Mouse (Mus musculus): ENCODE measurements around the gene Rem1. TPM values are rescaled to one million over a fixed set of nuclear protein-coding genes. Genes with fewer than 3 reads are reported as not detected.
"Not testable (repeated sequence)": the region's sequence is repeated elsewhere in the genome, so short reads cannot be mapped to it uniquely, and the experiment has no call there.

Gene Rem1
- polyA plus RNA-seq, 1 experiment from 2014 or later: 1.1 TPM

- ATAC-seq (ENCODE audit: low read depth): no peak
- no peaks in the 10 kb centered on the region for H3K9me3 ChIP-seq (replicated peaks; ENCODE audit: control insufficient read depth, low read length)
- 45% methylated on average over 6 of the region's 6 CpGs for whole genome bisulfite sequencing (ENCODE audit: insufficient replicate concordance)
Observed at GRCm38 (mm10) chr2:152661163-152661562, 34.4 kb downstream of the Rem1 start.

GRCm38 (mm10) chr2:152666191-152666590, 39.4 kb downstream of the Rem1 start:
- H3K27ac ChIP-seq (ENCODE audit: low read length); H3K27me3 ChIP-seq (ENCODE audit: control insufficient read depth, insufficient read depth, low read depth, low read length); H3K9me3 ChIP-seq (replicated peaks; ENCODE audit: control insufficient read depth, low read length); H3K4me2 ChIP-seq (ENCODE audit: low read depth, low read length); H3K4me3 ChIP-seq (ENCODE audit: low read depth, low read length); ATAC-seq (ENCODE audit: low read depth); H3K9ac ChIP-seq (ENCODE audit: low read depth, low read length); H3K36me3 ChIP-seq (ENCODE audit: control insufficient read depth, insufficient read depth): not testable (repeated sequence)
- peaks cover 17% of the 10 kb centered on the region for H3K4me1 ChIP-seq (ENCODE audit: control insufficient read depth, low read depth, low read length)
- WGBS (ENCODE audit: insufficient replicate concordance): 66% methylated on average over 3 of the region's 3 CpGs

More at GRCm38 (mm10) chr2:152661163-152661562, 34.4 kb downstream of the Rem1 start:
- Histone ChIP-seq H3K4me3 (ENCODE audit: low read depth, low read length) (no peak overlapping the region), H3K9ac (ENCODE audit: low read depth, low read length) (no peak overlapping the region), H3K27me3 (ENCODE audit: control insufficient read depth, insufficient read depth, low read depth, low read length) (no peaks in the 10 kb centered on the region), H3K4me2 (ENCODE audit: low read depth, low read length) (no peak overlapping the region), H3K36me3 (ENCODE audit: control insufficient read depth, insufficient read depth) (no peaks in the 10 kb centered on the region), H3K27ac (ENCODE audit: low read length) (no peak overlapping the region), H3K4me1 (ENCODE audit: control insufficient read depth, low read depth, low read length) (no peaks in the 10 kb centered on the region)

GRCm38 (mm10) chr2:152669256-152669638, 42.5 kb downstream of the Rem1 start, which contains the start of gene H13:
H13 (plus strand) TSS chr2:152669461.
- peak; percentile 82 for ATAC-seq (ENCODE audit: low read depth)
- WGBS (ENCODE audit: insufficient replicate concordance): under 1% methylated on average over 35 of the region's 35 CpGs
- peak within 1 kb of the TSS; percentile 76 for H3K9ac ChIP-seq (ENCODE audit: low read depth, low read length)
- peak within 1 kb of the TSS; percentile 77 for H3K4me2 ChIP-seq (ENCODE audit: low read depth, low read length)
- peak within 1 kb of the TSS; percentile 82 for H3K4me3 ChIP-seq (ENCODE audit: low read depth, low read length)
- peak within 1 kb of the TSS; percentile 69 for H3K27ac ChIP-seq (ENCODE audit: low read length)
- no peaks in the 10 kb centered on the region for H3K27me3 ChIP-seq (ENCODE audit: control insufficient read depth, insufficient read depth, low read depth, low read length)
- peaks cover 31% of the 10 kb centered on the region for H3K4me1 ChIP-seq (ENCODE audit: control insufficient read depth, low read depth, low read length)
- H3K36me3 ChIP-seq (ENCODE audit: control insufficient read depth, insufficient read depth): no peaks in the 10 kb centered on the region
- H3K9me3 ChIP-seq (replicated peaks; ENCODE audit: control insufficient read depth, low read length): no peaks in the 10 kb centered on the region

GRCm38 (mm10) chr2:152669639-152670484, 43.1 kb downstream of the Rem1 start:
- under 1% methylated on average over 46 of the region's 46 CpGs for WGBS (ENCODE audit: insufficient replicate concordance)
- Histone ChIP-seq H3K27me3 (ENCODE audit: control insufficient read depth, insufficient read depth, low read depth, low read length) (no peaks in the 10 kb centered on the region), H3K4me3 (ENCODE audit: low read depth, low read length) (peak overlapping the region; percentile 82), H3K27ac (ENCODE audit: low read length) (peak overlapping the region; percentile 69), H3K9me3 (replicated peaks; ENCODE audit: control insufficient read depth, low read length) (no peaks in the 10 kb centered on the region), H3K36me3 (ENCODE audit: control insufficient read depth, insufficient read depth) (no peaks in the 10 kb centered on the region), H3K9ac (ENCODE audit: low read depth, low read length) (peak overlapping the region; percentile 76), H3K4me2 (ENCODE audit: low read depth, low read length) (peak overlapping the region; percentile 77), H3K4me1 (ENCODE audit: control insufficient read depth, low read depth, low read length) (peaks cover 31% of the 10 kb centered on the region)
- ATAC-seq (ENCODE audit: low read depth): peak; percentile 64

GRCm38 (mm10) chr2:152670983-152671641, 44.4 kb downstream of the Rem1 start:
- H3K27ac ChIP-seq (ENCODE audit: low read length): peak overlapping the region; percentile 59
- peak overlapping the region; percentile 77 for H3K4me2 ChIP-seq (ENCODE audit: low read depth, low read length)
- peak overlapping the region; percentile 82 for H3K4me3 ChIP-seq (ENCODE audit: low read depth, low read length)
- ATAC-seq (ENCODE audit: low read depth): no peak
- no peaks in the 10 kb centered on the region for H3K9me3 ChIP-seq (replicated peaks; ENCODE audit: control insufficient read depth, low read length)
- peaks cover 33% of the 10 kb centered on the region for H3K4me1 ChIP-seq (ENCODE audit: control insufficient read depth, low read depth, low read length)
- peak overlapping the region; percentile 76 for H3K9ac ChIP-seq (ENCODE audit: low read depth, low read length)
- H3K36me3 ChIP-seq (ENCODE audit: control insufficient read depth, insufficient read depth): peaks cover 10% of the 10 kb centered on the region
- no peaks in the 10 kb centered on the region for H3K27me3 ChIP-seq (ENCODE audit: control insufficient read depth, insufficient read depth, low read depth, low read length)
- WGBS (ENCODE audit: insufficient replicate concordance): 17% methylated on average over 9 of the region's 9 CpGs

GRCm38 (mm10) chr2:152671642-152671999, 44.9 kb downstream of the Rem1 start:
- Histone ChIP-seq H3K27ac (ENCODE audit: low read length) (peak overlapping the region; percentile 59), H3K9ac (ENCODE audit: low read depth, low read length) (peak overlapping the region; percentile 24; the same call in 1 of the 2 replicates), H3K36me3 (ENCODE audit: control insufficient read depth, insufficient read depth) (peaks cover 10% of the 10 kb centered on the region), H3K9me3 (replicated peaks; ENCODE audit: control insufficient read depth, low read length) (no peaks in the 10 kb centered on the region), H3K4me1 (ENCODE audit: control insufficient read depth, low read depth, low read length) (peaks cover 33% of the 10 kb centered on the region), H3K27me3 (ENCODE audit: control insufficient read depth, insufficient read depth, low read depth, low read length) (no peaks in the 10 kb centered on the region), H3K4me3 (ENCODE audit: low read depth, low read length) (peak overlapping the region; percentile 82), H3K4me2 (ENCODE audit: low read depth, low read length) (peak overlapping the region; percentile 77)
- 9% methylated on average over 5 of the region's 5 CpGs for WGBS (ENCODE audit: insufficient replicate concordance)
- 0 out of 2 replicates have a peak, but pooled peaks have one; percentile 35 for ATAC-seq (ENCODE audit: low read depth)

GRCm38 (mm10) chr2:152672166-152672565, 45.4 kb downstream of the Rem1 start:
- H3K4me3 ChIP-seq (ENCODE audit: low read depth, low read length): 0 out of 2 replicates have a peak overlapping the region, but pooled peaks have one; percentile 2

GRCm38 (mm10) chr2:152674148-152674547, 47.4 kb downstream of the Rem1 start:
- Histone ChIP-seq H3K36me3 (ENCODE audit: control insufficient read depth, insufficient read depth) (peaks cover 18% of the 10 kb centered on the region), H3K27ac (ENCODE audit: low read length) (no peak overlapping the region), H3K27me3 (ENCODE audit: control insufficient read depth, insufficient read depth, low read depth, low read length) (no peaks in the 10 kb centered on the region), H3K4me1 (ENCODE audit: control insufficient read depth, low read depth, low read length) (peaks cover 31% of the 10 kb centered on the region), H3K4me3 (ENCODE audit: low read depth, low read length) (no peak overlapping the region), H3K9ac (ENCODE audit: low read depth, low read length) (no peak overlapping the region), H3K4me2 (ENCODE audit: low read depth, low read length) (no peak overlapping the region), H3K9me3 (replicated peaks; ENCODE audit: control insufficient read depth, low read length) (no peaks in the 10 kb centered on the region)
- ATAC-seq (ENCODE audit: low read depth): no peak
- WGBS (ENCODE audit: insufficient replicate concordance): 66% methylated on average over 11 of the region's 11 CpGs

More at GRCm38 (mm10) chr2:152672166-152672565, 45.4 kb downstream of the Rem1 start:
- peaks cover 10% of the 10 kb centered on the region for H3K36me3 ChIP-seq (ENCODE audit: control insufficient read depth, insufficient read depth)
- no peaks in the 10 kb centered on the region for H3K27me3 ChIP-seq (ENCODE audit: control insufficient read depth, insufficient read depth, low read depth, low read length)
- ATAC-seq (ENCODE audit: low read depth): no peak
- H3K27ac ChIP-seq (ENCODE audit: low read length): peak overlapping the region; percentile 59; the same call in 1 of the 2 replicates
- no peak overlapping the region for H3K9ac ChIP-seq (ENCODE audit: low read depth, low read length)
- H3K9me3 ChIP-seq (replicated peaks; ENCODE audit: control insufficient read depth, low read length): no peaks in the 10 kb centered on the region
- H3K4me2 ChIP-seq (ENCODE audit: low read depth, low read length): peak overlapping the region; percentile 77
- 68% methylated on average over 12 of the region's 12 CpGs for WGBS (ENCODE audit: insufficient replicate concordance)
- peaks cover 33% of the 10 kb centered on the region for H3K4me1 ChIP-seq (ENCODE audit: control insufficient read depth, low read depth, low read length)
